Mouse (Mus musculus) bone marrow, adult 2 months (tissue): Measurements from ENCODE around the gene Best3.

Experiments used
- CTCF ChIP-seq: fragments of 200-500 bp; IDR thresholded peaks from 2 replicates; pipeline ENCODE4 v1.5.1; 2011; ENCODE audit warnings: low read length, control low read depth; ENCODE audit not compliant: control insufficient read depth, insufficient read depth
- POLR2A ChIP-seq: fragments of 200-500 bp; IDR thresholded peaks from 2 replicates; pipeline ENCODE4 v1.6.1; 2011; ENCODE audit warnings: low read depth, mild to moderate bottlenecking, control low read depth, low read length, borderline replicate concordance; ENCODE audit not compliant: control insufficient read depth

DNA sequence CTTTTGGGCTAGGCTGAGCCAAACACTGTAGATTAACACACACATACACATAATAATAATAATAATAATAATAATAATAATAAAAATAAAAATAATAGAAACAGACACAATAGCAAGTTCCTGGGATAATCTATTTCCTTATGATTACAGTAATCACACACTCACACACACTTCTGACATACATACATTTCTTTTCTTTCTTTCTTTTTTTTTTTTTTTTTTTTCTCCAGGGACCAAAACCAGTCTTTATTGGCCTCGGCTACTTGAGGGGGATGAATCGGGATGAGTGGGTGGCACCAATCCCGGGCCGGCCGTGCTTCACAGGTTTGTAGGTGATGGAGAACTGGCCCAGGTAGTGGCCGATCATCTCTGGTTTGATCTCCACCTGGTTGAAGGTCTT, 13.6 kb upstream of the Best3 start, which contains the start of gene Gm10271:
- no peak for TF ChIP-seq POLR2A
- no peak for TF ChIP-seq CTCF
